1 mouse cellular context compared by ENCODE assay signal in the genomic region with DNA sequence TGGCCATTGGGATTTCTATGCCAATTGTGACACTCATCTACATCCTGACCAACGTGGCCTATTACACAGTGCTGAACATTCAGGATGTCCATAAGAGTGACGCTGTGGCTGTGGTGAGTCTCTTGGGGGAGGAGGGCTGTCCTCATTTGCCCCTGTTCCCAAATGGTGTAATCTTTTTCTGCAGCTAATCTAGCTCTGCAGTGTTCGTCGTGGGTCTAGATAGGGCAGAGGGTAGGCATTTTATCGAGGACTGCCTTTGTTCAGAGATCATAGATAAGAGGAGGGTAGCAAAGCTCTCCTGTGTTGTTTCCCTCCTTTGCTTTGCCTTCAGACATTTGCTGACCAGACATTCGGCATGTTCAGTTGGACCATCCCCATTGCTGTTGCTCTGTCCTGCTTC.
TF ChIP-seq lines count a peak whose summit lies in the region.

No protein-coding gene starts in this region.

TF ChIP-seq in MEL, 35 proteins besides CTCF, POLR2A, EP300 and RAD21 (continued from another document):
- TF ChIP-seq MYB (IDR thresholded peaks at IDR 0.05; ENCODE audit: low read depth, low read length) (peak; percentile 31; the same call in 1 of the 2 replicates), TCF12 (IDR thresholded peaks at IDR 0.05; ENCODE audit: low read depth, low read length) (peak; percentile 99), RCOR1 (IDR thresholded peaks at IDR 0.05; ENCODE audit: low read depth, low read length) (peak; percentile 92), ETS1 (IDR thresholded peaks at IDR 0.05; ENCODE audit: low read depth, low read length) (peak; percentile 83), NELFE (IDR thresholded peaks at IDR 0.05; ENCODE audit: low read depth, low read length) (no peak), ZKSCAN1 (IDR thresholded peaks at IDR 0.05; ENCODE audit: low read depth, low read length) (peak; percentile 24; the same call in 1 of the 2 replicates), MXI1 (IDR thresholded peaks at IDR 0.05; ENCODE audit: low read depth, low read length) (peak; percentile 46; the same call in 1 of the 2 replicates), NRF1 (IDR thresholded peaks at IDR 0.05; ENCODE audit: insufficient read depth, low read depth, low read length, poor library complexity, severe bottlenecking) (no peak), USF1 (IDR thresholded peaks at IDR 0.05; ENCODE audit: low read depth, low read length) (no peak), KAT2A (conservative IDR thresholded peaks at IDR 0.05; ENCODE audit: low read depth, low read length) (peak; percentile 42; the same call in 1 of the 2 replicates), GATA1 (IDR thresholded peaks at IDR 0.05; ENCODE audit: low read depth, low read length) (peak; percentile 97), SIN3A (IDR thresholded peaks at IDR 0.05; ENCODE audit: low read length) (peak; percentile 86), ZNF384 (IDR thresholded peaks at IDR 0.05; ENCODE audit: low read depth, low read length) (no peak)
